In the genomic region with DNA sequence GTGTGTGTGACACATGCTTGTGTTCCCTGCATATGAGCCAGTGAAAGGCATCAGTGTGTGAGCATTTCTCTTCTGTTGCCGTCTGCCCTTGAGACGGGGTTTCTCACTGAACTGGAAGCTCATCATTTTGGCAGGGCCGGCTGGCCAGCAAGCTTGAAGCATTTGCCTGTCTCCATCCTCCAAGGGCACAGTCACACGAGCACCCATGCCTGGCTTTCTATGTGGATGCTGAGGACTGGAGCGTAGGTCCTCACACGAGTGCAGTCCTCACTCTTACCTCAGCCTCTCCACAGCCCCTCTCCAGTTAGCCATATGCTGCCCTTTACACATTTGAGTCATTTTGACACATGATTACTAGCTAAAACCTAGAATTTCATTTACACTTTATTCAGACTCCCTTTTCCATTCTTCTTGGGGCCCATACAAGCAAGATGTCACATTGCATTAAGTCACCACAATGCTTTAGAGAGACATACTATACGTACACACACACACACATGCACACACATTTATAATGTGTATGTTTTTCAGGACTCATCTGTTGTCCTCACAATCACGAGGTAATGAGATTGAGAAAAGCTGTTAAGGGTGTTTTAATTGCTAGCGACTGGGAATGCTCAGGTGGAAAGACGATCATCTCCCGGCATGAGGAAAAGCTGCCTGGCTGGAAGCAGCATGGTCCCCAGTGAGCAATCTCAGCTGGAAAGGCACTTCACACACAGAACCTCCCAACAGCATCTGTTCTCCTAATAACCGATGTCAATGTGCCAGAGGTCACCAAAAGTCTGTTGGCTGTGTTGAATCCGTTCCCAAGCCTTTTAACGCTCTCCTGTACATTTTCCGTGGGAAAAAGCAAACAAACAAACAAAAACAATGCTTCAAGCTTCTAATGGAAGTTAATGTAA, we compare ENCODE assay signal across 9 mouse cellular contexts.
DNase-seq lines count a peak whose midpoint lies in the region; ATAC-seq lines count a peak whose summit lies in the region.
"Had no signal": no experiment of that assay in that cellular context is flagged by ENCODE, and none has a peak within 500 bp of the region (broad histone marks: within the 10 kb centered on the region; RNA-seq: fewer than 3 reads in every experiment).

No protein-coding gene starts in this region.

- peak overlapping the region; percentile 87 for H3K27ac ChIP-seq in neural tube, embryonic 13.5 days (replicated peaks)
- no peak overlapping the region for H3K27ac ChIP-seq in intestine, embryonic 16.5 days (ENCODE audit: low read length)
- H3K27ac ChIP-seq: liver, embryonic 15.5 days had no signal

- H3K9ac ChIP-seq in neural tube, embryonic 13.5 days, result 0 out of 2 replicates have a peak overlapping the region, but pooled peaks have one; percentile 17
- no peak overlapping the region for H3K9ac ChIP-seq in intestine, embryonic 16.5 days (ENCODE audit: low read depth, low read length)
- H3K9ac ChIP-seq: liver, embryonic 15.5 days had no signal

- peak; percentile 64; the same call in 1 of the 2 replicates for ATAC-seq in neural tube, embryonic 13.5 days (ENCODE audit: low read depth)
- ATAC-seq in intestine, embryonic 16.5 days, result no peak

- 31% methylated on average over 15 of the region's 15 CpGs for WGBS in neural tube, embryonic 13.5 days
- 60% methylated on average over 15 of the region's 15 CpGs for WGBS in intestine, embryonic 16.5 days

- peaks cover 39% of the 10 kb centered on the region for H3K4me1 ChIP-seq in neural tube, embryonic 13.5 days (replicated peaks)
- no peaks in the 10 kb centered on the region for H3K4me1 ChIP-seq in intestine, embryonic 16.5 days (ENCODE audit: control insufficient read depth, insufficient read depth, low read length)
- H3K4me1 ChIP-seq: liver, embryonic 15.5 days had no signal

- intact Hi-C loops in left cerebral cortex, postnatal 4 days (cut with DNase I), result no loop called here
- intact Hi-C loops in left cerebral cortex, postnatal 25 days (cut with DNase I), result no loop called here

- peak; percentile 15 for DNase-seq in adrenal gland, adult 2 months
- no peak for DNase-seq in adrenal gland, postnatal 4 days (ENCODE audit: low spot score in 2 of 2)
- peak; percentile 73 for DNase-seq in left cerebral cortex, postnatal 4 days
- no peak for DNase-seq in left cerebral cortex, postnatal 25 days (ENCODE audit: low spot score in 2 of 2)
- DNase-seq in heart, adult 9 months (ENCODE audit: low spot score in 2 of 2), result peak; percentile 53 to 68
- no peak for DNase-seq in lung, postnatal 36 days

- H3K4me3 ChIP-seq in neural tube, embryonic 13.5 days, result no peak overlapping the region
- H3K4me3 ChIP-seq in intestine, embryonic 16.5 days (ENCODE audit: low read length), result no peak overlapping the region
- H3K4me3 ChIP-seq: liver, embryonic 15.5 days had no signal

- 0 out of 2 replicates have a peak overlapping the region, but pooled peaks have one; percentile 15 for H3K4me2 ChIP-seq in neural tube, embryonic 13.5 days
- H3K4me2 ChIP-seq in intestine, embryonic 16.5 days (ENCODE audit: low read depth, low read length), result no peak overlapping the region
- H3K4me2 ChIP-seq: liver, embryonic 15.5 days had no signal

- H3K36me3 ChIP-seq in neural tube, embryonic 13.5 days, result no peaks in the 10 kb centered on the region
- H3K36me3 ChIP-seq in intestine, embryonic 16.5 days (ENCODE audit: control insufficient read depth, insufficient read depth, low read length), result no peaks in the 10 kb centered on the region
- H3K36me3 ChIP-seq: liver, embryonic 15.5 days had no signal

- H3K9me3 ChIP-seq in neural tube, embryonic 13.5 days, result no peaks in the 10 kb centered on the region
- H3K9me3 ChIP-seq in intestine, embryonic 16.5 days (ENCODE audit: control insufficient read depth, low read length), result no peaks in the 10 kb centered on the region
- H3K9me3 ChIP-seq: liver, embryonic 15.5 days had no signal

- no peaks in the 10 kb centered on the region for H3K27me3 ChIP-seq in neural tube, embryonic 13.5 days
- H3K27me3 ChIP-seq in intestine, embryonic 16.5 days (replicated peaks; ENCODE audit: control insufficient read depth, insufficient read depth, low read length), result no peaks in the 10 kb centered on the region
- H3K27me3 ChIP-seq: liver, embryonic 15.5 days had no signal

Comparison
In these comparisons a context has a peak if more than half of its experiments do, and no peak if none do; other contexts are left out.
1. DNase-seq: peak in adrenal gland, adult 2 months (single experiment), left cerebral cortex, postnatal 4 days (single experiment) and heart, adult 9 months (2 of 2); none in adrenal gland, postnatal 4 days (0 of 2), left cerebral cortex, postnatal 25 days (0 of 2) and lung, postnatal 36 days (single experiment).